Mouse (Mus musculus): Measurements from ENCODE around the gene Gnpat. TPM values are rescaled to one million over a fixed set of nuclear protein-coding genes. Genes with fewer than 3 reads are reported as not detected.

Gnpat gene
- polyA plus RNA-seq, 1 experiment from 2014 or later, result 109 TPM

Other genes starting within 250 kb of the Gnpat start
- 49.1 and 52.5 TPM in 2 replicates for gene 2310022B05Rik, start 199.7 kb upstream of the Gnpat start, polyA plus RNA-seq (2016; fragmentation: Nextera tagmentation; extraction: Ambion mirVana)
- 42.8 and 43.3 TPM in 2 replicates for gene Ttc13, start 141.1 kb upstream of the Gnpat start, polyA plus RNA-seq (2016; fragmentation: Nextera tagmentation; extraction: Ambion mirVana)
- 20.2 and 21.3 TPM in 2 replicates for gene Arv1, start 140.9 kb upstream of the Gnpat start, polyA plus RNA-seq (2016; fragmentation: Nextera tagmentation; extraction: Ambion mirVana)
- 2.6 and 2.8 TPM in 2 replicates for gene Fam89a, start 111.2 kb upstream of the Gnpat start, polyA plus RNA-seq (2016; fragmentation: Nextera tagmentation; extraction: Ambion mirVana)
- 0.24 and 0.33 TPM in 2 replicates for gene Trim67, start 69.9 kb upstream of the Gnpat start, polyA plus RNA-seq (2016; fragmentation: Nextera tagmentation; extraction: Ambion mirVana)
- 57.1 and 59.4 TPM in 2 replicates for gene 2810004N23Rik, start 87 bp downstream of the Gnpat start, polyA plus RNA-seq (2016; fragmentation: Nextera tagmentation; extraction: Ambion mirVana)
- 10.1 and 10.3 TPM in 2 replicates for gene Exoc8, start 34.7 kb downstream of the Gnpat start, polyA plus RNA-seq (2016; fragmentation: Nextera tagmentation; extraction: Ambion mirVana)
- 10.4 and 10.9 TPM in 2 replicates for gene Sprtn, start 34.9 kb downstream of the Gnpat start, polyA plus RNA-seq (2016; fragmentation: Nextera tagmentation; extraction: Ambion mirVana)
- 16.5 and 18.6 TPM in 2 replicates for gene Egln1, start 86.3 kb downstream of the Gnpat start, polyA plus RNA-seq (2016; fragmentation: Nextera tagmentation; extraction: Ambion mirVana)
- gene Tsnax, start 150.0 kb downstream of the Gnpat start, polyA plus RNA-seq (2016; fragmentation: Nextera tagmentation; extraction: Ambion mirVana), result 91.8 and 95.9 TPM in 2 replicates
- gene Disc1, start 191.2 kb downstream of the Gnpat start, polyA plus RNA-seq (2016; fragmentation: Nextera tagmentation; extraction: Ambion mirVana), result 2.3 and 2.5 TPM in 2 replicates

All from heart, embryonic 12.5 days (tissue).